Mouse (Mus musculus): ENCODE data around the gene Wscd2.

The Wscd2 gene

DNA sequence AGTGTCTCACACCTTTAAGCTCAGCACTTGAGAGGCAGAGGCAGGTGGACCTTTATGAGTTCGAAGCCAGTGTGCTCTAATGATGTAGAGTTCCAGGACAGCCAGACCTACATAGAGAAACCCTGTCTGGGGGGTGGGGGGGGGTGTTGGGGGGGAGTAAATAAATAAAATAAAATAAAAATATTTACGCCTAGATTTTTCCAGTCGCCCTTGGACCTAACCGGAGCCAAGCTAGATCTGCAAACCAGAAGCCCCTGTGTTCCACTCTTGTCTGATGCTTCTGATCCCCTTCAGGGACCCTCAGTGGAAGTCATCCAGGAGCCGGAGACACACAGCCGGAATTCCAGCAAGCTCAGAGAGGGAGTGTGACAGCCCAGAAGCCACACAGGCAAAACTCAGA is at the start of gene Wscd2:
Gene Wscd2 (plus strand): TSS at position 301 of the 400 bp plus-strand sequence.
- no peak for DNase-seq (ENCODE audit: low spot score)

DNA sequence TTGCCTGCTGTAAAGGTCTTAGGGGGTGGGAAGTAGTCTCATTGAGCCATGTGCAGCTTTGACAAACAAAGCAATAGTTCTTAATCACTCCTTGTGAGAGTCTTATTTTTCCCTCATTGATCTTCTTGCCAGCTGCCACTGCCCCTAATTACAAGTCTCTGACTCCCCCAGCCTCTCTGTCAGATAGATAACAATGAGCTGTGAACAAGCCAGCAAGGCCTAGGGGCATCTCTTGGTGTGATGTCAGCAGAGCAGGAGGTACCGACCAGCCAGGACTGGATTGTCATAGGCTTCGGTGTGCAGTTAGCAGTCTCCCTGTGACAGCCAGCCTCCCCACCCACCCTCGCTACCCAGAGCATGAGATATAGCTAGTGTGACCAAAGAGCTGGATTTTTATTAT is 48.0 kb upstream of the Wscd2 start:
- DNase-seq (ENCODE audit: low spot score): no peak

DNA sequence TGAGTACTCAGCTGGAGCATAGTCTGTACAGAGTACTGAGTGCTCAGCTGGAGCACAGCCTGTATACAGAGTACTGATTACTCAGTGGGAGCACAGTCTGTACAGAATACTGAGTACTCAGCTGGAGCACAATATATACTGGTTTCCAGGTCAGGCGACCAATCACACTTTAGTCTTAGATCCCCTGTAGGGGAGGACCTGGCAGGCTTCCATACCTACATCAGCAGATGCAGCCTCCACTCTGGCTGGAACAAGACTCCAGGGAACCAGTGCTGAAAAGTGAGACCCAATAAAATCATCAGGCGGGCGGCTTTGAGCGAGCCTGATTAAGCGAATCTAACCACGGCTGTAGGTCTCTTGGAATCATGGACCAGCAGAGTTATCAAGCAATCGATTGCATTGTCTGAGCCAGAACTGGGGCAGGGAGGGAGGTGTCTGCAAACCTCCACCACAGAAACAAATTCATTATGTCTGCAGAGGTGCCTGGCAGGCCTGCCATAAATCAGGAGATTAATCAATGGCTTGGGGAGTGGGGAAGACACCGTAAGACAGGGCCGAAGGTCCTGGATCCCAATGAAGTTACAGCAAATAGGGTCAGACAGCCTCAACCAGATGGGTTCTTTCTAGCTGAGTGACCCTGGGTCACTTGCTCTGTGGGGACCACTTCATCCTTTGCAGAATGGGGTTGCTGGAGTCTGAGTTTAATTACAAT is 42.0 kb upstream of the Wscd2 start:
- no peak for DNase-seq (ENCODE audit: low spot score)

DNA sequence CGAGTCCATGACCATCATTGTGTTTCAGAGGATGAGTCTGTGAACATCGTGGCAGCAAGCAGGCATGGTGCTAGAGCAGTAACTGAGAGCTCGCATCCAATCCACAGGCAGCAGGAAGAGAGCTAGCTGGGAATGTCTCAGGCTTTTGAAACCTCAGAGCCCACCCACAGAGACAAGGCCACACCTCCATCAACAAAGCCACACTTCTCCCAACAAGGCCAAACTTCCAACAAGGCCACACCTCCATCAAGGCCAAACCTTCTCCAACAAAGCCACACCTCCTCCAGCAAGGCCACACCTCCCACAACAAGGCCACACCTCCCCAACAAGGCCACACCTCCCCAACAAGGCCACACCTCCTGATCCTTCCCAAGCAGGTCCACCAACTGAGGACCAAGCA is 40.8 kb upstream of the Wscd2 start:
- no peak for DNase-seq (ENCODE audit: low spot score)

DNA sequence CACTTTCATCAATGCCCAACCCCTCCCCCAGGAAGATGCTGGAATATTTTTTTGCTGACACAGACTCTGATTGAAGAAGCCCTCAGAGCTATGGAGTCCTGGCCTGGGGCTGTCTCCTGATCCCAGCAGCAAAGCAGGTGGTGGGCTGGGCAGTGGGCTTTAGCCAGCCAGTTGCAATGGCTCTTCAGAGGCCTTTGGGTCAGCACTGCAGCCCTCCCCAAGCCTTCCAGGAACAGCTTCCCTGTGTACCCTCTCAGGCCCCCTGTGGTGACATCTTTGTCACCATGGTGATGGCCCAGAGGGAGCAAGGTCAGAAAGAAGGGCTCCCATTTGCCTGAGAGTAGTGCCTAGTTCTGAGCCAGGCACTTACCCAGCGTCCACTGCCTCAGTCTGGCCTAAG is 37.4 kb upstream of the Wscd2 start:
- no peak for DNase-seq (ENCODE audit: low spot score)

DNA sequence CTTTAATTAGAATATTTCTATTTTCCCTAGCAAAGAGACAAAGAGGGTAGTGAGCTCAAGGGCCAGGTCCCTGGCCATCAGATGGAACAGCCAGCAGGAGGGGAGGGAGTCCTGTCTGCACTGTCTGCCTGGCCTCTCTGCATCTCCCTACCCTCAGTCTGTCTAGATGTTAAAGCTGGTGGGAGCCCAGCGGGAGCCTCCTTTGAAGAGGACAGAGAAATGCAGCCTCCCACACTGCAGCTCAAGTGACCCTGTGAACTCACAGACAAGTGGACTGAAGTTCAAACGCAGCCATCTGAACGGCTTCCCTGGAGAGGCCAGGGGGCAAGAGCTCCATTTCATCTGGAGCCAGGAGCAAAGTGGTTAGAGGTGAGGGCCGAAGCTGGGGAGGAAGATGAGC is 36.8 kb upstream of the Wscd2 start:
- DNase-seq (ENCODE audit: low spot score): no peak

DNA sequence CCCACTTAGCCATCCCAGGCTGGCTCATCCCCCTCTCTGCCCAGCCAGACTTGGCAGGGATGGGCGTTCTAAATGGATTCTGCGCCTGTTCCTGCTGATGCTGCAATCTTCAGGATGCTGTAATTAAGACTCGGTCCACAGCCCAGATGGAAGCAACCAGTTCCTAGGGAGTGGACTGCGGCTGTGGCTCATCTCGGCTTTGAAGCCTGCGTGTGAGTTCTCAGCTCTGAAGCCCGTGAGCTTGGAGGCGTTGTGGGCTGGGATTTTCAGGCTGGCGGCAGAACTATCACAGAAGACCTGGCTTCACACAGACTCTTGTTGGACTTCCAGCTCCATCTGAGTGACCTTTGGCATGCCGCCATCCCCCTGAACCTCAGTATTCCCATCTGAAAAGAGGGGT is 34.1 kb upstream of the Wscd2 start:
- DNase-seq (ENCODE audit: low spot score): no peak

DNA sequence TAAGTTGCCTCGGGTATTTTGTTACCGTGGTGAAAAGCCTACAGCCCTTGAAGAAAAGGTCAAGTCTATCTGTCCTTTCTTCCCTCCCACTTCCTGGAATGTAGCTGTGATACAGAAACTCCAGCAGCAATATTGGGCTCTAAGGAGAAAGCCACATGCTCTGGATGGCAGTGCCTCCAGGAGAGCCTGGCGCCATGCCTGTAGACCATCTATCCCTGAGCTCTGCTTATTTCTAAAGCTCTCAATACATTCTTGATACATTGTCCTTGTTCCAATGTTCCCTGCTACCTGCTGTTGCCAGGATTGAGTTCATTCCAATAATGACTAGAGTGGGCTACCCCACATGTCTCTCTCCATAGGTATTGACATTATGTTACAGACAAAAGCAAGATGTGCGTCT is 33.4 kb upstream of the Wscd2 start:
- no peak for DNase-seq (ENCODE audit: low spot score)

DNA sequence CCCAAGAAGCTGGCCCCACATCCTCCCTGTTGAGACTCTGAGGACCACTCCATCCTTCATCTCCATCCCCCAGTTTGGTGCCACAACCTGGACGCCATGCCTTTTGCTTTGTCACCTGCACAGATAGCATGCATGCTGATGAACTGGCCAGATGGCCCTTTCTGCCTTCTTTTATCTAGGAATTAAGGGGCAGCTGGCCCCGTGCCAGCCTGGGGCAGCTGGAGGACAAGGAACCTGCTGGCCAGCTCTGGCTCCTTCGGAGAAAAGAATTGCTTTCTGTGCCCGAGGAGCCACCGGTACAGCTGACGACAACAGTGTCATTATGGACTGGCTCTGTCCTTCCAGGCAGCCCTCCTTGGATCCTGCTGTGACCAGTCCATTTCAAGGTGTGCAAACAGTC is 32.9 kb upstream of the Wscd2 start:
- DNase-seq (ENCODE audit: low spot score): no peak

DNA sequence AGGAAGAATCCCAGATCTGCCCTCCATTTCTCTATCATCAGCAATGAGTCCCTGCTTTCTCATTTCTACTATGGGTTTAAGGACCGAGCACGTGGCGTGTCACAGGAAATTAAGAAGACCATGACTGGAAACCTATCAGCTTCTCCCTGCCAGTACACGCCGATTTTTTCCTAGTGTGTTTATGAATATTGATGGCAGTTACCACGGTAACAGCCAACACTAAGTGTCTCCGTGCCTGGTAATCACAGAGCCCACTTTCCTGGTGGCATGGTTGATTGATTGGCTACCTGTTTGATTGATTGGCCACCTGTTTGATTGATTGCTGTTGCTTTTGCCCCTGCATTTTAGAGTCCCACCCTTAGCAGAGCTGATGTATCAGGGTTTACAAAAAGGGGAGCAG is 30.2 kb upstream of the Wscd2 start:
- DNase-seq (ENCODE audit: low spot score): no peak

DNA sequence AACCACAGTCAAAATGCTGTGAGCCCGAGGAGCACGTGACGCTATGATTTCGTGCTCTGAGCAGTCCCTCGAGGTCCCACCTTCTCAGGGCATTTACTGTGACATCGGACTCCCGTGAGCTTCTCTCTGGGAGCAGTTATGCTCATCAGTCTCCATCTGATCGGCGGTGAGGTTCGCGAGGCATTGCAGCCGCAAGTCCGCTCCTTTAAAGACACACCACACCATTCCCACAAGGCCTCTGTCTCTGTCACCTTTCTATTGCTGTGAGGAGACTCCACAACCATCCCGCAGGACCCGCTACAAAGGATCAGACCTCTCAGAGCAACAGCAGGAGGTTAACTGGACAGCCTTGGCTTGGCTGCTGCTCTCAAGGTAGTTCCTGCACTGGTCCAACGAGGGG is 28.6 kb upstream of the Wscd2 start:
- DNase-seq (ENCODE audit: low spot score): no peak

DNA sequence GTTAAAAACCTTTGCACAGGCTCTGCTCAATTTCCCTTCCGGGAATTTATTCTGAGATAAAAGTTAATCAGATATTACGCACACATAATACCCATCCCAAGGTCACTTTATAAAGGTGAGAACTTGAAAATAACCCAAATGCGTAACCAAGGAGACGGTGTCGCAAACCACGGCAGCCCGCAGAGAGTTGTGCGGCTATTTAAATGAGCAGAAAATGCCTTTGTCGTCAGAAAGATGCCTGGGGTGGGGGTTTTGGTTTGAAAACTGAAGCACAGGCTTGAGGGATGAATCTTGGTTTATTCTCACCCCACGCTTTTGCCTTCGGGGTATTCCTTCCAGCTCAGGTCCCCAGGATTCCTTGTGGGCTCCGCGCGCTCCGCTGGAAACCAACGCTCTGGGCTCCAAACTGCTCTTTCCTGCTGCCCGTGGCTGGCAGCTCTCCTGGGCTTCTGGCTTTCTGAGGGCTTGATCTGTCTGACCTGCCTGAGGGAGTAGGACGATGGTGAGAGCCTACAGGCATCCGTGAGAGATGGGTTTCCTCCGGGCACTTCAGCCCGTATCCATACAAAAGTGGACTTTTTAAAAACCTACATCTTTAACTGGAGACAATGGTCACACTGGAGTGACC is 28.0 kb upstream of the Wscd2 start:
- no peak for DNase-seq (ENCODE audit: low spot score)

DNA sequence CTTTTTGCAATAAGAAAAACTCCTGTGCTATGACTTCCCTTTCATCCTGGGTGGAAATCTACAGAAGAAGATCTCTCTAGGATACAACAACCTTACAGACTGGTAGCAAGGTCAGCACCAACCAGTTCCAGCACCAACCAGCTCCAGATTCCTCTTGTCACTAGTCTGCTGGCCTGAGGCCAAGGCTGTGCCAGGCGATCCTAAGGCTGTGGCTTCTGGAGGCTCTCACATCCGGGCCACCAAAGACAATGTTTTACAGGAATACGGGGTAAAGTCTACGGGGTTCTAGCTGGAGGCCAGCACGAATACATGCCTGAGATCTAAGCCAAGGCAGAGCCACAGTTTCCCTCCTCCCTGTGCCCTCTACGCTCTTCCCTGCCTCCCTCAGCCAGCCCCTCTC is 25.4 kb upstream of the Wscd2 start:
- DNase-seq (ENCODE audit: low spot score): no peak

DNA sequence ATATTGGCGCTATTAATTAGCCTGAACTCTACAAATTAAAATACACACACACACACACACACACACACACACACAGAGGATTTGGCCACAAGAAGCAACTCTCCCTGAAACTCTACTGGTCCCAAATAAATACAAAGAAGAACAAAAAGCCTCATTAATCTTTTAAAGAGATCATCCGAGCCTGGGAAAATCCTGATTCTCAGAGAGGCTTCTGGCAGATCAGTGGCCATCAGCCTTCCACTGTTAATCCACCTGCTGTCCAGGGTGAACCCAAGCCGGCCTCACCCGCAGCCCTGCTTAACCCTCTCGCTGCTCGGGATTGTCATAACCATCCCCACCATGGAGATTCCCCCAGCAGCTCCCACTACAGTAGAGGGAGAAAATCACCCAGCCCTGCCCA is 23.6 kb upstream of the Wscd2 start:
- DNase-seq (ENCODE audit: low spot score): no peak

DNA sequence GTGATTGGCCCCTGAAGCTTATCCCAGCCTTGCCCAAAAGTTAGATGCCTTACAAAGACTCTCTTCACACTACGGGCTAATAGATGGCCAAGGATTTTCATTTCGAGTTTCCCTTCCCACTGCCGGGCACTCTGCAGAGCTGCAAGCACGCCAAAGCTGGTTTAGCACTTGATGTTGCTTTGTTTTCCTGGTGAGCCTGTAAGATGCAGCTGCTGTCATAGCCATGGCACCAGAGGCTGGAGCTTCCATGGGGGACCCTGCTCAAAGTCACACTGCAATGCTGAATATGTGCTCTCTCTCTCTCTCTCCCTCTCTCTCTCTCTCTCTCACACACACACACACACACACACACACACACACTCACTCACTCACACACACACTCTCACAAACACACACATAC is 23.1 kb upstream of the Wscd2 start:
- no peak for DNase-seq (ENCODE audit: low spot score)

DNA sequence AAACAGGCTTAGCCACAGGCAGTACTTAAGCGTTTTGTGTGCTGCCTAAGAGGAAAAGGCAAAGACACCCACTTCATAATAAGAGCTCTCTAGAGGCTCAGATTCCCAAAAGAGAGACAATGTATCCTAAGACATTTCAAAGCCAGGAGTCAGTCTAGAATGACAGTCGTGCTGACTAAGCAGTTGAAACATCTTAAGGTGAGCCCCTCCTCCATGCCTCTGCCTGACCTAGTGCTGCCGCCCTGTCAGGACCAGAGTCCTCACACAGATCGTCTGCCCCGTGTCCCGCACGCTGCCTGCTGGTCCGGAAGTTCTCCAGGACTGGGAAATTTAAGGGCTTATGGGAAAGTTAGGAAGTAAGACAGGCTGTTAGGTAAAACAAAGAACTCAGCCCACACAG is 22.4 kb upstream of the Wscd2 start:
- no peak for DNase-seq (ENCODE audit: low spot score)

DNA sequence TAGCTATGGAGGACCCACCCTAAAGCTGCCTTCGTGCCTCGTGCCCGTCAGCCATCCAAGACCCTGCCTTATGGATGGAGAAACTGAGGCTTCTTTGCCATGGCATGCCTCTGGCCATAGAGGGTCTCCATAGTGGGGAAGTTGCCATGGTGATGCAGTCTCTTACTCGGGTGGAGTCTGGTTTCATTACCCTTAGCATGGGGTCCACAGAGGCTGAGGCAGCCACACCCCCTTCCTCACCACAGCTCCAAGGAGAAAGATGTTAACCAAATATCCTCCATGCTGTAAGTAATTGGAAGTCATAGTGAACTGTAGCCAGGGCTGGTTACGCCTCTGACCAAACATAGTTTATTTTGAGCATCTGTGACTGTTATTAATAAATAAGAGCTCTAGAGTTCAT is 21.5 kb upstream of the Wscd2 start:
- DNase-seq (ENCODE audit: low spot score): no peak

DNA sequence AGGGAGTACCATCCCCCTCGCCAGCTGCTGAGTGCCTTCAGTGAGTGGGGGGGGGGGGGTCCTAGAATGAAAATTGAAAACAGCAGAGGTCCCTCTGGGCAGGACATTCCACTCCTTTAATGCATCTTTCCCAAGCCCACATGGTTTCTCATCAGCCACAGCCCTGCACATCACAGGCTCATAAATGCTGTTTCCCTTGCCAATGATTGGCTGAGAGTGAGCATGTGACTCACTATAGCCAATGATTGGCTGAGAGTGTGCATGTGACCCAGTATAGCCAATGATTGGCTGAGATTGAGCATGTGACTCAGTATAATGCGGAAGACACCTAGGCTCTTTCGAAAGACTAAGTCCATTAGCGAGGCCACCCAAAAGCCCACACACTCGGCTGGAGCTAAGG is 20.9 kb upstream of the Wscd2 start:
- no peak for DNase-seq (ENCODE audit: low spot score)

DNA sequence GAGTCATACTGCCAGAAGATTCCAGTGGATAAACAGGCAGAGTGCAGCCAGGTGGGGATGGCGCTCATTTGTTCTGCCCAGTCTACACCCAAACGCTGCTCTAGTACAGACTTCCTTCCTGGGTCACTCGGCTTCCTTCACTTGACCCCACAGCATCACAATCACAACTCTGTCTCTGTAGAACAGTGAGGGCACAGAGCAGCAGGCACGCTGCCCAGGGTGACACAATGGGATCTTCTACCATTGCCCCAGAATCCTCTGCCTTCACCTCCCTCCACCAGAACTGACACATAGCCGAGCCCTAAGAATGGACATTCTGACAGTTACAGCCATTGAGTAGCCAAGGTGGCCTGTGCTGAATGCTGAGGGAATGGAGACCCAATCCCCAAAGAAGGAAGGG is 20.3 kb upstream of the Wscd2 start:
- DNase-seq (ENCODE audit: low spot score): no peak

DNA sequence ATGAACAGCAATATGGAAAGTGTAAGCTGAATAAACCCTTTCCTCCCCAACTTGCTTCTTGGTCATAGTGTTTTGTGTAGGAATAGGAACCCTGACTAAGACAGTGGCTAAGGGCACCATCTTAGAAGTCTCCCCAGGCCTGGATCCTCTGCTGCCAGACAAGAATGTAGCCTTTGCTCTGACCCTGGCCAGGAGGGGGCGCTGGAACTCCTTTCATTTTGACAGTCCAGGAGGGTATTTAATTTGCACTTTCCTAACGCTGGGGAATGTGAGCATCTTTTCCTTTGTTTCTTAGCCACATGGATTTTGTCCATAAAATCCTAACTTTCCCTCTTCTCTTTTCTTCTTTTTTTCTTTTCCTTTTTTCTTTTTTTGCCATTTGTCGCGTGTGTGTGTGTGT is 18.7 kb upstream of the Wscd2 start:
- peak; percentile 74 for DNase-seq (ENCODE audit: low spot score)

DNA sequence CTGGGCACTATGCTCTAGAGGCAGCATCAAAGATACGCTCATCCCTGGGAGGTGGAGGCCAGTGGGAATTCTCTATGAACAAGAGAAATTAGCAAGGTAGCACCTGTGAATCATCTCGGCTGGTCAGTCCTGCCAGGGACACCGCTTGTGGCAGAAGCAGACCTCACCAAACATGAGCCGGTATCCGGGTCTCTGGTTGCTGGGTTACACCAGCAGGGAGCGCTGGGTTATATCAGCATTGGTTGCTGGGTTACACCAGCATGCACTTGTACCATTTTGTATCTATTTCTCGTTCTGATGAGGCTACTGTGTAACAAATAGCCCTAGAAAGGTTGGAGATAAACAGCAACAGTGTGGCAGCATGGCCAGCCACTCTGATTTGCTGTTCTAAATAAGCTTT is 17.8 kb upstream of the Wscd2 start:
- no peak for DNase-seq (ENCODE audit: low spot score)

DNA sequence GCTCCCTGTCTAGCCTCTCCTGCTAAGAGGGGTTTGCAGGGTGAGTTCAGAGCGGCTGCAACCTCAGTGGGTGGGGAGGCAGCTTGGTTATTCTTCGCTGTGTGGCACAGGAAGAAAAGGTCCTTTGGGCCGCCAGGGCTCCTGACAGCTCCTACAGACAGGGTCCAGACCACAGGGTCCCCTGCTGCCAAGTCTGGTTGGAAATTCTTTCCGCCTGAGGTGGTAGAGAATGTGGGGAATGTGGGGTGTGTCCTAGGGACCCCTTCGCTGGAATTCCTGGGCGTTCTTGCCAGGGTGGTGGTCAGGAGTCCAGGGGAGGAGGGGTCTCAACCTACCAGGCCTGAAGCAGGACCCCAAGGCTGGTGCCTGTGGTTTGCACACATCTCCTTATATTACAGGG is 13.3 kb upstream of the Wscd2 start:
- no peak for DNase-seq (ENCODE audit: low spot score)

DNA sequence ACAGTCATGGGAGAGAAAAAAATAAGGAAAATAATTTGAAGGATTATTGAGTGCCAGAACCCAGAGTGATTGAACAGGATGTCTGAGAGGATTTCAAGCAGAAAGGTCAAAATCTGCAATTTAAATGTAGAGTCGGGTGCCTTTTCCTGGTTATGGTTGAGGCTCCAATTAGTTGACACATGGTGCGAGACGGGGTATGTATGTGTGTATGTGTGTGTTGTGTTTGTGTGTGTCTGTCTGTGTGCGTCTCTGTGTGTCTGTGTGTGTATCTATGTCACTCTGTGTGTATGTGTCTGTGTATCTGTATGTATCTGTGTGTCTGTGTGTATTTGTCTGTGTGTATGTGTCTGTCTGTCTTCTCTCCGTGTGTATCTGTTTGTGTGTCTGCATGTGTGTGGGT is 11.1 kb upstream of the Wscd2 start:
- no peak for DNase-seq (ENCODE audit: low spot score)

DNA sequence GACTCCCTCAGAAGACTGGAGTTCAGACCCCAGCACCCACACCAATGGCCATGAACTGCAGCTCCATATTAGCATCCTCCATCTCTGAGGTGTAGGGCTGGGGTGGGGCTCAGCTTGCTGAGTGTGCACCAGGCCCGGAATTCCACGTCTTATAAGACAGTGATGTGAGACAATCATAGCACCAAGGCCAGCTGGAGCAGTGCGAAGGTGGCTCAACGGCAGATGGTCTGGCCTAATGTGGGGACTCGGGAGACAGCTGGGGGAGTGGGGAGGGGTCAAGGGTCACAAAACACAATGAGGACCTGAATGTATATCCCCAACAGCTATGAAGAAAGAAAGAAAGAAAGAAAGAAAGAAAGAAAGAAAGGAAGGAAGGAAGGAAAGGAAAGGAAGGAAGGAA is 9.7 kb upstream of the Wscd2 start:
- DNase-seq (ENCODE audit: low spot score): no peak
